Mouse (Mus musculus): ENCODE data around the gene Asap3.

Gene Asap3

GRCm38 (mm10) chr4:136223549-136224239 lies 17.5 kb downstream of the Asap3 start:
- DNase-seq (ENCODE audit: low spot score) = no peak

- DNase-seq (ENCODE audit: low spot score) = no peak
Observed at GRCm38 (mm10) chr4:136224240-136224559, 18.0 kb downstream of the Asap3 start.

- no peak for DNase-seq (ENCODE audit: low spot score)
Observed at GRCm38 (mm10) chr4:136224677-136225460, 18.7 kb downstream of the Asap3 start.

- DNase-seq (ENCODE audit: low spot score) = no peak
Observed at GRCm38 (mm10) chr4:136227408-136227807, 21.2 kb downstream of the Asap3 start.

GRCm38 (mm10) chr4:136228640-136229039 lies 22.5 kb downstream of the Asap3 start:
- DNase-seq (ENCODE audit: low spot score) = no peak

- no peak for DNase-seq (ENCODE audit: low spot score)
Observed at GRCm38 (mm10) chr4:136238669-136239068, 32.5 kb downstream of the Asap3 start.

- DNase-seq (ENCODE audit: low spot score) = no peak
Observed at GRCm38 (mm10) chr4:136239111-136239510, 32.9 kb downstream of the Asap3 start.

GRCm38 (mm10) chr4:136239622-136240021 lies 33.5 kb downstream of the Asap3 start:
- peak; percentile 62 for DNase-seq (ENCODE audit: low spot score)

- no peak for DNase-seq (ENCODE audit: low spot score)
Observed at GRCm38 (mm10) chr4:136240123-136240522, 34.0 kb downstream of the Asap3 start.

- no peak for DNase-seq (ENCODE audit: low spot score)
Observed at GRCm38 (mm10) chr4:136240955-136241354, 34.8 kb downstream of the Asap3 start.

GRCm38 (mm10) chr4:136242065-136242703 lies 36.0 kb downstream of the Asap3 start:
- peak; percentile 12 for DNase-seq (ENCODE audit: low spot score)

GRCm38 (mm10) chr4:136242728-136243127 lies 36.6 kb downstream of the Asap3 start:
- no peak for DNase-seq (ENCODE audit: low spot score)

- DNase-seq (ENCODE audit: low spot score) = no peak
Observed at GRCm38 (mm10) chr4:136244208-136244607, 38.0 kb downstream of the Asap3 start.

- no peak for DNase-seq (ENCODE audit: low spot score)
Observed at GRCm38 (mm10) chr4:136245681-136246080, 39.5 kb downstream of the Asap3 start.

- no peak for DNase-seq (ENCODE audit: low spot score)
Observed at GRCm38 (mm10) chr4:136246568-136246969, 40.4 kb downstream of the Asap3 start.

GRCm38 (mm10) chr4:136247386-136247728 lies 41.2 kb downstream of the Asap3 start:
- no peak for DNase-seq (ENCODE audit: low spot score)

GRCm38 (mm10) chr4:136247729-136248463 lies 41.7 kb downstream of the Asap3 start, which contains the start of gene Tcea3:
Gene Tcea3, plus strand, starts transcription at chr4:136247729.
- no peak for DNase-seq (ENCODE audit: low spot score)

- no peak for DNase-seq (ENCODE audit: low spot score)
Observed at GRCm38 (mm10) chr4:136248464-136249331, 42.5 kb downstream of the Asap3 start.

GRCm38 (mm10) chr4:136249332-136249647 lies 43.1 kb downstream of the Asap3 start:
- DNase-seq (ENCODE audit: low spot score) = no peak

GRCm38 (mm10) chr4:136249780-136250179 lies 43.6 kb downstream of the Asap3 start:
- no peak for DNase-seq (ENCODE audit: low spot score)

- DNase-seq (ENCODE audit: low spot score) = no peak
Observed at GRCm38 (mm10) chr4:136255919-136256318, 49.8 kb downstream of the Asap3 start.

- DNase-seq (ENCODE audit: low spot score) = no peak
Observed at GRCm38 (mm10) chr4:136256696-136257095, 50.5 kb downstream of the Asap3 start.
